Mouse (Mus musculus): ENCODE measurements around the gene Papolg. TPM values are rescaled to one million over a fixed set of nuclear protein-coding genes. Genes with fewer than 3 reads are reported as not detected.
"Not testable (repeated sequence)": the region's sequence is repeated elsewhere in the genome, so short reads cannot be mapped to it uniquely, and the experiment has no call there.

The Papolg gene
- total RNA-seq (2021) (10 to 100 TPM; 10.6 to 14.0 TPM), polyA plus RNA-seq (2012; rRNA removed) (1.2 and 1.3 TPM in 2 replicates)
- long read RNA-seq, partial matches to known transcripts = 0 of 4 reads
- long read RNA-seq, other reads (novel, unspliced or antisense) = 0 of 4 reads

- DNase-seq = peak; percentile 97
These were observed at the start of gene Papolg for GRCm38 (mm10) chr11:23895060-23895426. Gene Papolg, minus strand, starts transcription at chr11:23895253.

- DNase-seq = not testable (repeated sequence)
These were observed 33.1 kb upstream of the Papolg start for GRCm38 (mm10) chr11:23928146-23928545.

GRCm38 (mm10) chr11:23927643-23928042, 32.6 kb upstream of the Papolg start:
- DNase-seq = no peak

- peak; percentile 9 for DNase-seq
These were observed 18.8 kb upstream of the Papolg start for GRCm38 (mm10) chr11:23913824-23914223.

DNA sequence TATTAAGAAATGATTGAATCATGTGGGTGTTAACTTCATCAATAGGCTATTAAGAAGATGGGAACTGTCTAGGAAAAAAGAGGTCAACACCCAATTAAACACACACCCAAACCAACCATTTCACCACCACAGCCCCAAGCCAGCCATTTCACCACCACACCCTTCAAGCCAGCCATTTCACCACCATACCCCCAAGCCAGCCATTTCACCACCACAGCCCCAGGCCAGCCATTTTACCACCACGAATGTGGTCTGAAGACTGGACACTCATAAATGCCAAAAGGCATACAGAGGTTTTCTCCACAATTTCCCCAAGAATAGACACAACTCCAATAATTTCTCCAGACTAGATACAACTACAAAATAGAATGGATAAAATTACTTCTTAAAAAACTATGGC, 8.9 kb upstream of the Papolg start:
- DNase-seq = no peak

DNA sequence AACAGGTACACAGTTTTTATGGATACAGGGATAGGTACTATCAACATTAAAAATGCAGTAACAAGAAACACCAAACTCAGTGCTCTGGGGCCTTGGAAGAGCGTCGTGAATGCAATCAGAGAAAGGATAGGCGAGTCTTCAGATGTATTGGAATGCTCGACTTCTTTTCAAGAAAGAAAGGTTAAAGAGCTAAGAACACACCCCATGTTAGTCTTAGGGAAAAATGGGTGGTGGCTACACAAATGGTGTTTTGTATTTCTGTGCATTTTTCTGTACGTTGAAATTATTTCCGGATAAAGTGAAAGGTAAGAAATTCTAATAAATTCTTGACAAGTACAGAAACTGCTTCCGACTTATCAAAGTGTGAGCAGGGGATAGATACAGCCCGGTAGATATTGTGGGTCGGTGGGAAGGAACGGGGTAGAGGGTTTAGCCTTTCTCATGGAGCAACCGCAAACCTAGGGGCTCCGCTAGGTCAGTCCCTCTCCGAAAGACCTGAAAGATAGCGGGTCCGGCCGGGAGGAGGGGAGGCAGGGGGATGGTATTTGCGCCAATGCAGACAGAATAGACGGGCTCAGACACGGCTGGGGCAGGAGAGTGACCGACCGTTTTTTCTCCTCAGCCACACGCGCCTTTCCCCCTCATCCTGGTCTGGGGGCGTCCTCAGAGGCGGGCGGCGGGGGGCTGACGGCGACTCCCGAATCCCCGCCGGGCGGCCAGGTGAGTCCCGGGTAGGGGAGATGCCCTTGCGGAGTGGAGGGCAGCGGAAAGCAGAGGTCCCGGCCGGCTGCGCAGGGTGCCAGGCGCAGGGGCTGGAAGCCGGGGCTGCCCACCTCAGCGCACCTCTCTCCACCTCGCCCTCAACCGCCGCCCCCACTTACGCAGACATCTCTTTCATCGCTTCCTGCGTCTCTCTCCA, 653 bp downstream of the Papolg start:
- DNase-seq = peak; percentile 43

- no peak for DNase-seq
These were observed 1.5 kb downstream of the Papolg start for GRCm38 (mm10) chr11:23893556-23893955.

DNA sequence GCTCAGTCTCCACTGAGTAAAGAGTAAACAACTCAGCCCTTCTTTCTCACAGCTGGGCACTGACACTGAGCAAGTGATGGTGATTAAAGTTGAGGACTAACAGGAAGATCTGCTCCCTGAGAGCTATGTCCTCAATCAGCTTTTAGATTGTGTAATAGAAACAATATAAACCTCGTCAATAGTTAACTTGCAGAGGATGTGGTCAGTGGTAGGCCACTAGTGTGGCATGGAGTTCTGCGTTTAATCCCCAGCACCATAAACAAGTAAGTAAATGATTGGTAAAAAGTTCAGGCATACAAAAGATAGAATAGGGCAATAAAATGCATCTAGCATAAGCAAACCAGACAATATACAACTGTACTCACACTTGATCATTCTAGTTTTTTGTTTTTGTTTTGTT, 30.7 kb downstream of the Papolg start:
- DNase-seq = no peak

- no peak for DNase-seq
These were observed 38.3 kb downstream of the Papolg start for GRCm38 (mm10) chr11:23856723-23857112.

DNA sequence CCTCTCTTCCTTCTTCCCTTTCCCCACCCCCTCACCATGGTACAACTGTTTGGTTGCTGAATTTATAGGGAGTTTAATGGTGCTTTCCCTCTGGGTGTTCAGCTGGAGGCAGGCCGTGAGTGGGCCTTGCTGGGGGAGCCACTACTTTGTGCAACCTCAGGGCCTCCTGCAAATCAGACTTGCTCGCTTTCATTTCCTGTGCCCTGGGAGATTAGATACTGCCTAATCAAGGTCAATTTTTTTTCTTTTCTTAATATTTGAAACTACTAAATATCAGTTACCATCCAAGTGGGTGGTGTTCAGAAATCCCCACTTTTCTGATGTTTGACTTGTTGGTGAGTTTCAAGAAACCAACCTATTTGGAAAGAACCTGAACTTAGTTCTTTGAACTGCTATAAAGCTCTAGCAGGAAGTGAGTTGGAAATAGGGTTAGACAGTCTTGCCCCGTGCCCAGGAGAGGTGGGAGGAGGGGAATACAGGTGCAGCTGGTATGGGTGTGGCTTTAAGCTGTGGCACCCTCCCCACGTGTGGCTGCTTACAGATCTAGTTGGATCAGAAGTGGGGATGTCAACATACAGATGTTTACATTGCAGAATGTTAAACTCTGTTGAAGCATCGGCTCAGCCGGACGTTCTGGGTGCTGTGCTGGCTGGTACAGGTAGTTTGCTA, 38.9 kb downstream of the Papolg start:
- no peak for DNase-seq

DNA sequence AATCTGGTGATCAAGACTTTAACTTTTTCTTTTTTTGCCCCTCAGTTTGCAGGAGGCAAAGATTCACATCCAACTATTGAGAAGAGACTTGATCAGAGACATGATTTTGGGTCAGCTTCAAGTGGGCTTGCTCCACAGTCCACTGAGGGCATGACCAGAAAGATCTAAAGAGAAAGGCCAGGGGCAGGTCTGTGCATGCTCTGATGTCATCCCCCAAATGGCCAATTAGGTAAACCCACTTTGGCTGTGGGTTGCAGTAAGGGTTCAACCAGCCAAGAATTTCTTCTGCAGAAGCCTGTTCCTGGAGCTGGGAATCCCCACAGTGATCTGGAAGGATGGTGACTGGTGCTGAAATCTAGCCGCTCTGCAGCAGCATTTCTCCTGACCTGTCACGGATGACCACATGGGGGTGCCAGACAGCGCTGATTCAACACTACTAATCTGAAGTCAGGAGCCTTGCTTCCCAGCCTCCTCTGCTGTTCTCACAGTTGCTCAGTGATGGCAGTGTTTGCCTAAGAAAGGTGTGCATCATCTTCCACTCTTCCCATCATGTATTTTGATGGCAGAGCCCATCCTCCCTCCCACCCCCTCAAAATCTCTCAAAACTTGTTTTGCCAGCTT, 39.8 kb downstream of the Papolg start:
- peak; percentile 70 for DNase-seq

DNA sequence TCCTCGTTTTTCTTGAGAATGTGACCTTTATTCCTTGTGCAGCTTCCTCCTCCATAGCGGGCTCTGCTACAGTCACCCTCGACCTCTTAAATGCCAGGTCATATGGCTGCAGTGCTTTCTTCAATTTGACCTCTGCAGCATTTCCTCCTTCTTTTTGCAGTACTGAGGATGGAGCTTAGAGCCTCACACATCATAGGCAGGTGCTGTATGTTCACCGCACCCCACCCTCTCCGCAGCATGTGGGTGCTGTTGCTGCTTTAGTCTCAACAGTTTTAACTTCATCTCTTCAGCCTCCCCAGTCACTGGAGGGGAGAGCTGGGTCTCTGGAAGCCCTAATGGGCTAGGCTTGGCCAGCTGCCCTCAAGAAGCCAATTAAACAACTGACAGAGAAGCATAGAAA, 41.7 kb downstream of the Papolg start:
- no peak for DNase-seq

- no peak for DNase-seq
These were observed 48.8 kb downstream of the Papolg start for GRCm38 (mm10) chr11:23846016-23846815.

GRCm38 (mm10) chr11:23823244-23823643, 71.8 kb downstream of the Papolg start:
- no peak for DNase-seq

GRCm38 (mm10) chr11:23821652-23822051, 73.4 kb downstream of the Papolg start:
- no peak for DNase-seq

GRCm38 (mm10) chr11:23820977-23821376, 74.1 kb downstream of the Papolg start:
- no peak for DNase-seq

DNA sequence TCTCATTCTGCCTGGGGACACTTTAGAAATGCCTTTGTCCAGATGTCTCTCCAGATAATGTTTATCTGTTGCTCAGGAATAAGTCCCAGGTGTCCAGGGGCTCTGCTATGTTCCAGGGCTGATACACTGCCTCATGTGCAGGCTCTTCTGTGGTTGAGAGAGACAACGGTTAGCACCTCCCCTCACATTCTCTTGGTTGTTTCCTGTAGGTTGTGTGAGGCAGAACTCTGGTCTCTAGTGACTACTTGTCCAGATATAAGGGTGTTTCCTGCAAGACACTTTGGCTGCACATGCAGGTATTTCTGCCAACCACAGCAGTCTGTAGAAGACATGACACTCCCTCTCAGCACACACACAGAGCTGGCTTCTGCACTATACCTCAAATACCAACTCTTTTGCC, 76.3 kb downstream of the Papolg start:
- no peak for DNase-seq
